Mouse (Mus musculus): ENCODE measurements at regions not wholly inside any gene's neighbourhood (a gene's known extent, or its start where the extent isn't known, plus 50 kb on each side); places are given as distances from the start of the nearest gene placed in this dataset.

- no peaks in the 10 kb centered on the region for H3K4me1 ChIP-seq (ENCODE audit: control insufficient read depth, insufficient read depth, insufficient read length, low read length)
- no peak overlapping the region for H3K4me3 ChIP-seq (ENCODE audit: low read depth, low read length)
- H3K36me3 ChIP-seq (ENCODE audit: control insufficient read depth, insufficient read depth, low read length) = no peaks in the 10 kb centered on the region
- H3K27me3 ChIP-seq (ENCODE audit: control insufficient read depth, insufficient read depth, low read length) = no peaks in the 10 kb centered on the region
- H3K27ac ChIP-seq (ENCODE audit: insufficient read depth, low read depth, low read length) = no peak overlapping the region
- TF ChIP-seq POLR2A (IDR thresholded peaks at IDR 0.05; ENCODE audit: low read depth, low read length) (no peak), CTCF (IDR thresholded peaks at IDR 0.05; ENCODE audit: extremely low read depth, insufficient read length, insufficient replicate concordance, low read depth, low read length) (no peak)
Measured at GRCm38 (mm10) chr1:152266390-152266789, 120.1 kb downstream of the Tsen15 start.

- TF ChIP-seq CTCF (IDR thresholded peaks at IDR 0.05; ENCODE audit: extremely low read depth, insufficient read length, insufficient replicate concordance, low read depth, low read length) (no peak), POLR2A (IDR thresholded peaks at IDR 0.05; ENCODE audit: low read depth, low read length) (no peak)
- H3K36me3 ChIP-seq (ENCODE audit: control insufficient read depth, insufficient read depth, low read length) = no peaks in the 10 kb centered on the region
- WGBS = 72% methylated on average over 6 of the region's 6 CpGs
- H3K4me3 ChIP-seq (ENCODE audit: low read depth, low read length) = no peak overlapping the region
- no peaks in the 10 kb centered on the region for H3K27me3 ChIP-seq (ENCODE audit: control insufficient read depth, insufficient read depth, low read length)
- no peak overlapping the region for H3K27ac ChIP-seq (ENCODE audit: insufficient read depth, low read depth, low read length)
- H3K4me1 ChIP-seq (ENCODE audit: control insufficient read depth, insufficient read depth, insufficient read length, low read length) = no peaks in the 10 kb centered on the region
Measured at GRCm38 (mm10) chr1:152264981-152265380, 121.5 kb downstream of the Tsen15 start.

- Histone ChIP-seq H3K4me3 (ENCODE audit: low read depth, low read length) (no peak overlapping the region), H3K27me3 (ENCODE audit: control insufficient read depth, insufficient read depth, low read length) (no peaks in the 10 kb centered on the region), H3K27ac (ENCODE audit: insufficient read depth, low read depth, low read length) (no peak overlapping the region), H3K36me3 (ENCODE audit: control insufficient read depth, insufficient read depth, low read length) (no peaks in the 10 kb centered on the region), H3K4me1 (ENCODE audit: control insufficient read depth, insufficient read depth, insufficient read length, low read length) (no peaks in the 10 kb centered on the region)
- TF ChIP-seq CTCF (IDR thresholded peaks at IDR 0.05; ENCODE audit: extremely low read depth, insufficient read length, insufficient replicate concordance, low read depth, low read length) = no peak
- no peak for TF ChIP-seq POLR2A (IDR thresholded peaks at IDR 0.05; ENCODE audit: low read depth, low read length)
- WGBS = 38% methylated on average over 4 of the region's 4 CpGs
Measured at GRCm38 (mm10) chr1:152261472-152261871, 125.0 kb downstream of the Tsen15 start.

- TF ChIP-seq CTCF (IDR thresholded peaks at IDR 0.05; ENCODE audit: extremely low read depth, insufficient read length, insufficient replicate concordance, low read depth, low read length) (no peak), POLR2A (IDR thresholded peaks at IDR 0.05; ENCODE audit: low read depth, low read length) (no peak)
- WGBS = 96% methylated on average over 1 of the region's 1 CpGs
- H3K27ac ChIP-seq (ENCODE audit: insufficient read depth, low read depth, low read length) = no peak overlapping the region
- H3K4me3 ChIP-seq (ENCODE audit: low read depth, low read length) = no peak overlapping the region
- no peaks in the 10 kb centered on the region for H3K36me3 ChIP-seq (ENCODE audit: control insufficient read depth, insufficient read depth, low read length)
- H3K4me1 ChIP-seq (ENCODE audit: control insufficient read depth, insufficient read depth, insufficient read length, low read length) = no peaks in the 10 kb centered on the region
- H3K27me3 ChIP-seq (ENCODE audit: control insufficient read depth, insufficient read depth, low read length) = no peaks in the 10 kb centered on the region
Measured at GRCm38 (mm10) chr1:152260950-152261349, 125.5 kb downstream of the Tsen15 start.

- no peak overlapping the region for H3K27ac ChIP-seq (ENCODE audit: insufficient read depth, low read depth, low read length)
- 81% methylated on average over 12 of the region's 12 CpGs for WGBS
- no peak for TF ChIP-seq POLR2A (IDR thresholded peaks at IDR 0.05; ENCODE audit: low read depth, low read length)
- TF ChIP-seq CTCF (IDR thresholded peaks at IDR 0.05; ENCODE audit: extremely low read depth, insufficient read length, insufficient replicate concordance, low read depth, low read length) = no peak
- H3K4me1 ChIP-seq (ENCODE audit: control insufficient read depth, insufficient read depth, insufficient read length, low read length) = no peaks in the 10 kb centered on the region
- no peaks in the 10 kb centered on the region for H3K27me3 ChIP-seq (ENCODE audit: control insufficient read depth, insufficient read depth, low read length)
- H3K4me3 ChIP-seq (ENCODE audit: low read depth, low read length) = no peak overlapping the region
- no peaks in the 10 kb centered on the region for H3K36me3 ChIP-seq (ENCODE audit: control insufficient read depth, insufficient read depth, low read length)
Measured at GRCm38 (mm10) chr1:152258258-152258657, 128.2 kb downstream of the Tsen15 start.

- H3K27ac ChIP-seq (ENCODE audit: insufficient read depth, low read depth, low read length) = no peak overlapping the region
- 84% methylated on average over 4 of the region's 4 CpGs for WGBS
- H3K4me3 ChIP-seq (ENCODE audit: low read depth, low read length) = no peak overlapping the region
- TF ChIP-seq CTCF (IDR thresholded peaks at IDR 0.05; ENCODE audit: extremely low read depth, insufficient read length, insufficient replicate concordance, low read depth, low read length) (no peak), POLR2A (IDR thresholded peaks at IDR 0.05; ENCODE audit: low read depth, low read length) (no peak)
- no peaks in the 10 kb centered on the region for H3K4me1 ChIP-seq (ENCODE audit: control insufficient read depth, insufficient read depth, insufficient read length, low read length)
- no peaks in the 10 kb centered on the region for H3K27me3 ChIP-seq (ENCODE audit: control insufficient read depth, insufficient read depth, low read length)
- no peaks in the 10 kb centered on the region for H3K36me3 ChIP-seq (ENCODE audit: control insufficient read depth, insufficient read depth, low read length)
Measured at GRCm38 (mm10) chr1:152253906-152254305, 132.6 kb downstream of the Tsen15 start.

- Histone ChIP-seq H3K36me3 (ENCODE audit: control insufficient read depth, insufficient read depth, low read length) (no peaks in the 10 kb centered on the region), H3K27me3 (ENCODE audit: control insufficient read depth, insufficient read depth, low read length) (no peaks in the 10 kb centered on the region), H3K4me3 (ENCODE audit: low read depth, low read length) (no peak overlapping the region), H3K4me1 (ENCODE audit: control insufficient read depth, insufficient read depth, insufficient read length, low read length) (no peaks in the 10 kb centered on the region), H3K27ac (ENCODE audit: insufficient read depth, low read depth, low read length) (no peak overlapping the region)
- WGBS = 65% methylated on average over 4 of the region's 4 CpGs
- no peak for TF ChIP-seq CTCF (IDR thresholded peaks at IDR 0.05; ENCODE audit: extremely low read depth, insufficient read length, insufficient replicate concordance, low read depth, low read length)
- TF ChIP-seq POLR2A (IDR thresholded peaks at IDR 0.05; ENCODE audit: low read depth, low read length) = no peak
Measured at GRCm38 (mm10) chr1:152253486-152253885, 133.0 kb downstream of the Tsen15 start.

Data from small intestine, adult 2 months (tissue).